Mouse (Mus musculus) layer of hippocampus, postnatal 10 days (tissue): ENCODE results near the gene Ppp6r2. TPM values are rescaled to one million over a fixed set of nuclear protein-coding genes. Genes with fewer than 3 reads are reported as not detected.

Experiments used
- DNase-seq, 2 experiments: peaks; one replicate each; pipeline ENCODE4 v3.0.0; 2021; ENCODE audit warnings: low spot score in 2 of 2
- long read RNA-seq: library from polyadenylated mRNA; stranded (forward); transcript quantifications from one replicate; pipeline ENCODE4 v2.0.0, GENCODE M21; 2023
- total RNA-seq, 2 experiments: library from RNA; stranded (reverse); gene quantifications; 2 replicates each; pipeline ENCODE4 v1.2.3; 2021

Ppp6r2 gene
- total RNA-seq: 100 to 1,000 TPM; 159 to 174 TPM
- long read RNA-seq, partial matches to known transcripts: 5 of 17 reads
- long read RNA-seq, other reads (novel, unspliced or antisense): 8 of 17 reads

DNA sequence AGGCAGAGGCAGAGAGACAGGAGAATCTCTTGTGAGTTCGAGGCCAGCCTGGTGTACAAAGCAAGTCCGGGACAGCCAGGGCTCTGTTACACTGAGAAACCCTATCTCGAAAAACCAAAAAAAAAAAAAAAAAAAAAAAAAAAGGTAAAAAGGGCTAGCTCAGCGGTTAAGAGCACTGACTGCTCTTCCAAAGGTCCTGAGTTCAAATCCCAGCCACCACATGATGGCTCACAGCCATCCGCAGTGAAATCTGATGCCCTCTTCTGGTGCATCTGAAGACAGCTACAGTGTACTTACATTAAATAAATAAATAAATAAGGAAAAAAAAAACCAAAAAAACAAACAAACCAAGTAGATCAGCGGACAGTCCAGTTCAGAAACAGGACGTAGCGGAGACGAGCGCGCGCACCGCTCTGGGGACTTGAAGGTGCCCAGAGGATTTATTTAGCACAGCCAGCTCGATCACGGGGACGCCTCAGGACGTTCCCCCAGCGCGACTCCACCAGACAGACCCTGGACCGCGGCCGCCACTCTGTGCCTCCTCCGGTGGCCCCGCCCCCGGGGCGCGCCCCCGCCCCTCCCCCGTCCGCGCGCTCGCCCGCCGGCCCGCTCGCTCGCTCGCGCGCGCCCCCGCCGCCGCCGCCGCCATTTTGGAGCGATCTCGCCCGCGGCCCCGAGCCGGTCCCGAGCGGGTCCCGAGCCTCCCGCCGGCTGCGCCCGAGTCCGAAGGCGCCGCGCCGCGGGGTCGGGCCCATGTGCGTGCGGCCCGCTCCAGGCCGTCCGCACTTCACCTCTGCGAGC is at the start of gene Ppp6r2:
TSS of gene Ppp6r2 (plus strand) at position 639 of the 801 bp plus-strand sequence.
- DNase-seq: peak; percentile 81 to 86

GRCm38 (mm10) chr15:89165478-89165877 is 45.9 kb upstream of the Ppp6r2 start:
- no peak for DNase-seq

DNA sequence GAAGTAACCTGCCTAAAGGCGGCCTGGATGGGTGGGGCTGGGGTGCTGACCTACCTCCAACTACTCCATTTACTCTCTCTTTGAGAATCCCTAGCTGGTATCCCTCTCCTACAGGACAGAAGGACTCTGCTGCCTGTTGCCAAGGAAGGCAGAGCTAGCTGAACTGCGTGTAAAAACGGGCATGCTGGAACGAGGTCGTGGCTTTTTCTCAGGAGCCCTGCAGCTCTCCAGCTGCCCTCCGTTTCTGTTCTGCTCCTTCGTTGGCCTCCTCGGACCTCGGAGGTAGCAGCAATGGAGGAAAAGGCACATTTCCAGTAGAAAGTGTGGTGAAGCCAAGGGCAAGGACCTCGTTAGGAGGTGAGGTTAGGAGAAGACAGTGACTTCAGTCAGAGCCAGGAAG is 42.4 kb upstream of the Ppp6r2 start:
- DNase-seq: no peak

GRCm38 (mm10) chr15:89169431-89169830 is 41.9 kb upstream of the Ppp6r2 start:
- peak; percentile 72 to 78 for DNase-seq

GRCm38 (mm10) chr15:89170102-89170501 is 41.3 kb upstream of the Ppp6r2 start:
- DNase-seq: no peak

DNA sequence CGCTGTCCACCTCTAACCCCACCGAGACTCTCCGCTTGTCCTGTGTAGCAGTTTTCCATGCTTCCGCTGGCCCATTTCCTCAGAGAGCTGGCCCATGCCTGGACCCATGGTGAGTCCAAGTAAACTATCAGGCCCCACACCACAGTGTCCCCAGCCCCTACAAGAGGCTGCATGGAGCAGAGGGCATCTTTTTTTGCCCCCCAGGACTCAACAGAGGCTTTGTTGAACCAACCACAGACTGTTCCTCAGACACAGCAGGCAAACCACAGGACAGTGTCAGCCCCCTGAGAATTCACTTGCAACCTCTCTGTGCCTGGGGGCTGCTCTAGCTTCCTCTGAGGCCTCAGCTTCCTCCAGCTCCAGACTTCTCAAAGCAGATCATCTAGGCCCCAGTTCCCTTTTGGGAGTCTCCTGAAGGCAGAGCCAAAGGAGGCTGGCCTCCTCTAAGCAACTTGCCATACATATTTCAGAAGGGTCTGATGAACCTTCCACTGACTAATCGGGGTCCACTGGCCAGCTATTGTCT is 39.8 kb upstream of the Ppp6r2 start:
- DNase-seq: no peak

- no peak for DNase-seq
Measured at GRCm38 (mm10) chr15:89172276-89172935, 38.9 kb upstream of the Ppp6r2 start.

DNA sequence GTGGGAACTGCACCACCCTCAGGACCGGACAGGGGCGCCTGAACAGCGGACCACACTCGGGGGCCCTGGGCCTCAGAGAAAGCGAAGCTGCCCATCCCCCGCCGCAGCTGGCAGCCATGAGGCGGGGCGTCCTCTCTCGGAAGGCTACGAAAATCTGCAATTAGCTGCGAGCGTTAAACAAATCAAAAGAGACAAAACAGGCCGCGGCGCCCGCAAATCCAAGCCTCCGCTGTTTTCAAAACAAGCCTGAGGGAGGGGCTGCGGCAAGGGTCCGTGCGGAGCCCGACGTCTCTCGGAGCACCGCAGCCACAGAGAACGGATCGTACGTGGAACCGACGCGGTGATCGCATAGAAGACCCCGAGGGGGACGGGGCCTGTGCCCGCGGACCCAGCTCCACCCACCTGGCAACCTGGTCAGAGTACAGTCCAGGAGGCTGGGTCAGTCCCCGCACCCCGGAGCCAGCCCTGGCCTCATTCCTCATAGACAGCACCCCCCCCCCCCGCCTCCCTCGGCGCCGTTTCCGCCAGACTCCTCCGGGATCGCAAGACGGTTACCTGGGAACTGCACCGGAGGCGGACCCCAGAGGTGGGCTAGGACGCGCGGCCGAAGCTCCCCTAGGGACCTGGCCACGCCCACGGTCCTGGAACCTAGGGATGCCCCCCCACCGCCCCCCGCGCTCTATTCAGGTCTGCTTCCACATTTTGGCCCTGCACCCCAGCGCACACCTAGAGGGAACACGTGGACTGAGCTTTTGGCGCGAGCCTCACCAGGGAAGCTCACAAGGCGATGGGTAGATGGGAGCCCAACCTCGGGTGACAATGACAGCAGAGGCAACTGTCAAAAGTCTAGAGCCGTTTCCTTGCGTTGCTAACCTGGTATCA is 38.1 kb upstream of the Ppp6r2 start:
- DNase-seq: peak; percentile 70 to 75

DNA sequence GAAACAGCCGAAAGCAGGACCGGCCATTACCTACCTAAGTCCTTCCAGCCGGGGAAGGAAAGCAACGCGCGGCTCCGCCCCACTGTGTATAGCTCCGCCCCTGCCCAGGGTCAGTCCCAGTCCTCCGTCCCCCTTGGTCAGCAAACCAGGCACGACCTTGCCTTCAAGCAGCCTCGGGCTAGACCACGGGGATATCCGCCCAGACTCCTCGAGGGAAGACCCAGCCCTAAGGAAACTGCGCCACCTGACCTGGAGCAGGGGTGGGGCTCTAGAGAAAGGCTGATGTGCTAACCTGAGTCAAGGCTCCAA is 37.5 kb upstream of the Ppp6r2 start:
- peak in 1 of 2 experiments; percentile 49 for DNase-seq

GRCm38 (mm10) chr15:89174889-89175339 is 36.4 kb upstream of the Ppp6r2 start:
- DNase-seq: no peak

DNA sequence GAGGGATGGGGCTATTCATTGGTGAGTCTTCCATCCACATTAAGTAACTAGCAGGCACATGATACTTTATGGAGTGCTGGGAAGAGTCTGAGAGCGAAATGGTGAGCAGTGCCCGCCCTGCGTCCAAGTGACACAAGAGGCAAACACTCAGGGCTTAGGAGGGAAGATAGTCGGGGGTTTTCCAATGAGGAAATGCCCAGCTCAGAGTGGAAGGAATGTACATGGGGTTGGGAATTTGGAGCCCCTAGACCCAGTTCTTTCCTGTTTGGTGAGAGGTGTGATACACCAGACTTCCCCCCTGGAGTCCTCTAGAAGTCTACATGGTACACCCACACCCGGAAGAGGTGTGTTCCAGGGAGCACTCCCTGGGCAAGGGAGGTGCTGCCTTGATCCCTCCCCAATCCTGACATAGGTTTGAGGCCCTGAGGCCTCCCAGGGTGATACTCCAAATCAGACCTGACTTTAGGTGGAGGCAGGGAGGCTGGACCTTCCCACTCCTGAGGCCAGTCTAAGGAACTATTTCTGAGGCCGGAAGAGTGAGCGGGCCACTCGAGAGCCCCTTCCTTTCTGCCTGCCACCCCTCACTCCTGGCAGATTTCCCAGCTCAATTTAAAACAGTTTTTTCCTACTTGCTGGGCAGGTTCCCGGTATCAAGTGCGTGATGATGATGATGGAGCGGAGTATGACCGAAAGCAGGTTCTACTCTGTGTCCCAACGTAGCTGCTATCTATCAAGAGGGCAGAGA is 35.8 kb upstream of the Ppp6r2 start:
- no peak for DNase-seq

DNA sequence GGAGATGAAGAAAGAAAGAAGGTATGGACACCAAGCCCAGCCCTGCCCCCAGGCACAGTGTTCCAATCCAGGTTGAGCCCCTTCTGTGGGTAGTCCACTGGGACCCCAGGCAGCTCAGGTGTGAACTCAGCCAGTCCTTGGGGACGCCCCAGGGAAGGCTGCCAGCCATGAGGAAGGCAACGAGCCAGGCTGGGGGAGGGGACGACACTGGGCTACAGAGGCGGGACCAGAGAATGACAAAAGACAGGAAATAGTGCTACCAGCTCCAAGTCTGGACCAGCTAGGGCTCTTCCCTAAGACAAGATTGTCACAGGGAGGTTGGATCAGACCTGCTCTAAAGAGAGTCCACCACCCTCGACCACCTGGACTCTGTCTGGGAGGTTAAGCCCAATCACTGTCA is 34.2 kb upstream of the Ppp6r2 start:
- DNase-seq: peak; percentile 73 to 81

DNA sequence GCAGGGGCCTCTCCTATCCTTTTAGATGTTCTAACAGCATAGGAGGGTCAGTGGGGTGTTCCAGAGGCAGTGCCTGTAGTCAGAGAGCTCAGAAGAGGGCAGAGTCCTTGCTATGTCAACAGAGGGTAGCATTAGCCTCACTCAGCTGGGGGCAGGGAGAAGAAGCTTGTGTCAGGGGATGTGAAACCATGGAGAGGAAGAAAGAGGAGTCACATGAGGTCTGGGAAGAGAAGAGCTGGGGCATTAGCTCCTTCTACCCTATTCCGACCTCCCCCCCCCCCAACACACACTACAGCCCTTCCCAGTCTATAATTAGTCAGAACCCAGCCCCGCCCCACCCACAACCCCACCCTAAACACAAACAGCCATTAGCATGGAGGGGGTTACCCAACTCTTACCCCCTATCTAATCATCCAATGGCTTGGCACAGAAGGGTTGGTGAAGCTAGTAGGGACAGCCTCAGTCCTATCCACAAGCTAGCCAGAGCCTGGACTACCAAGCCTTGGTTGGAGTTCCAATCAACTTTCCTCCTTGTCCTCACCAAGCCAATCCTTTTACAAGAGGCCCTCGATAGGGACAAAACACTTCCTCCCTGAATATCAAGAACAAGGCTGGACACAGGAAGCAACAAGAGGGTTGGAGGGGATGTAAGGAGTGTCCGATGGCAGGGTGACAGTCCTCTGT is 33.6 kb upstream of the Ppp6r2 start:
- DNase-seq: no peak

GRCm38 (mm10) chr15:89178260-89178860 is 33.0 kb upstream of the Ppp6r2 start:
- DNase-seq: no peak

GRCm38 (mm10) chr15:89178954-89179629 is 32.3 kb upstream of the Ppp6r2 start:
- DNase-seq: peak; percentile 56 to 58

DNA sequence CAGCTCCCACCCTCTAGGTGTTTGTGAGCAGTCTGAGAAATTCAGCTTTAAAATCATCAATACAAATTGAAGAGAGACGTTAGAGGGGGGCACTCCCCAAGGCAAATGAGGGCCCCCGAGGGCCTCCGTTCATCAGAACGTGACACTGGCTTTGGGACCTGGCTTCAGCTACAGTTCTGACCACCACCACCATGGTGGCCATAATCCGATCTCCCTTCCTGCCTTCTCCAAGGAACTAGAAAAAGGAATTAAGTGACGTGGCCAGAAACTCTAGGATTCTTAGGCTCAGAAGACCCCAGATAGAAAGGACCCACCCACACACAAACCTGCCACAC is 31.8 kb upstream of the Ppp6r2 start:
- no peak for DNase-seq

DNA sequence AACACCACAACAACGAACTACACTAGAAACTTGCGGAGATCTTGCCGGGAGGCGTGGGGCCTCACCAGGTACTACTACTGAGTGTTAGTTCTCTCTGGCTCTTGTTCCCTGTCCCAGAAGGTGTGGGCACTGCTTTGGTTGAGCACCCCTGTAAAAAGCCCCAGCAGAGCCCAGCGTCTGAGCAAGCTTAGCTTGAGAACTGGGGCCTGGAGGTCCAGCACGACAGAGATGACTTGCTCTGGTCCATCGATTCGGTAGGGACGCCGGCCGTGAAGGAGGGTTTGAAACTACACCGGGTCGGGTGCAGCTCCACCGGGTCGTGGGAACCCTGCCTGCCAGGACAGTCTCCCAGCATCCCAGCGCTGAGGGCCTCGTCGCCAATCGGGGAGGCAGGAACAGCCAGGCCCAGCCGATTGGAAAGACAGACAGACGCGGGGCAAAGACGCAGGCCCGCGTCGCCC is 31.2 kb upstream of the Ppp6r2 start:
- DNase-seq: peak in 1 of 2 experiments; percentile 51

GRCm38 (mm10) chr15:89180571-89181229 is 30.7 kb upstream of the Ppp6r2 start, which contains the start of gene Plxnb2:
Gene Plxnb2 (minus strand): TSS chr15:89180788.
- peak; percentile 78 to 83 for DNase-seq
